Mouse (Mus musculus): Measurements from ENCODE around the gene Ankrd6.

Ankrd6 gene

DNA sequence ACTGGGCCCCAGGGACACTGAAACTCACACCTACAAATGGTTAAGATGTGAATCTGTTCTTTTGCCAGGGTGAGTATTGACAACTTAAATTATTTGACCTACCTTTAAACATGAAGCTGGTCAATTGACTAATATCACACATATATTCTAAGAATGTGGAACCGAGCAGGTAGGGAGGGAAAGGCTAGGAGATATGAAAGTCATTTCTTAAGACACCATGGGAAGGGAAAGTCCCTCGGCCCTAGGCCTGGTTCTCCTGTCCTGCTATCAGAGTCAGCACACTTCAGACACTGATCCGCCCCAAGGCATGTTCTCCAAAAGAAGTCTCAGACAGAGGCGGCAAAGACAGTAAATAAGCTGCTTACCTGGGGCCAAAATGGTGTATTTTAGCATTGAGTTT, 95.7 kb downstream of the Ankrd6 start:
- DNase-seq, result no peak

GRCm38 (mm10) chr4:32853609-32854188, 96.9 kb downstream of the Ankrd6 start:
- DNase-seq, result no peak

DNA sequence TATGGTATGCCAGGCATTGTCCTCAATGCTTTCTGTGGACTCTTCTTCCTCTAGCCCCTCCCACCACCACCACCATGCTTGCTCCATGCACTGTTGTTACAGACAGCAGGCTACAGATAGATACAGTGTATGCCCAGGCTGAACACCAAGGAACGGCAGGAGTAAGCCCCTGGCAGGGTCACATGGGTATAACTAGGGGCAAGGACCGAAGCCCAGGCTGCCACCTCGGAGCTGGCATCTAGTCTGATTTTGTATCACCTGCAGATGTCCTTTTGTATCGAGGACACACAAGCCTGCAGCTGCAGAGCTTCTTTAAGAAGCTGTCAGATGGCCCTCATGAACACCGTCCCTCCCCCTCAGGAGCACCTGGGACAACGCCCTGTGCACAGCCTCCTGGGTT, 97.8 kb downstream of the Ankrd6 start:
- no peak for DNase-seq

GRCm38 (mm10) chr4:32852294-32852693, 98.3 kb downstream of the Ankrd6 start:
- no peak for DNase-seq

GRCm38 (mm10) chr4:32838401-32838800, 112.2 kb downstream of the Ankrd6 start:
- DNase-seq, result no peak

GRCm38 (mm10) chr4:32836071-32836470, 114.6 kb downstream of the Ankrd6 start:
- no peak for DNase-seq

DNA sequence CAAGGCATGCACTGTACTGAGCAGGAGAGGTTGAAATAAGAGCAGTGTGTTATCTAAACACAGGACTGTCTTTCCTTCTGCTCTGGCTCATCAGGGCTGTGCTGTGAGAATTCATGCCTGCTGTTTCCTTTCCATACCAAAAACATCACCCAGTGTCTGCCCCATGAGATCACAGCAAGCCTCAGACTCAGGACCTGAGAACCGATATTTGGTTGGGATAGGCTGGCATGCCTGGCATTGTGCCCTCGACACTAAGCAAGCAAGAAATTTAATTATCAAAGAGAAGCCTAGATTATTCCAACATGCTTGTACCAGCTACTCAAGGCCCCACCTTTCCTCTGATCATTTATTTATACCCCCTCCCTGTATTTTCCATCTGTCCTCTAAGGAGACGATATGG, 116.1 kb downstream of the Ankrd6 start:
- no peak for DNase-seq

- DNase-seq, result no peak
Measured at GRCm38 (mm10) chr4:32833494-32834282, 117.0 kb downstream of the Ankrd6 start.

DNA sequence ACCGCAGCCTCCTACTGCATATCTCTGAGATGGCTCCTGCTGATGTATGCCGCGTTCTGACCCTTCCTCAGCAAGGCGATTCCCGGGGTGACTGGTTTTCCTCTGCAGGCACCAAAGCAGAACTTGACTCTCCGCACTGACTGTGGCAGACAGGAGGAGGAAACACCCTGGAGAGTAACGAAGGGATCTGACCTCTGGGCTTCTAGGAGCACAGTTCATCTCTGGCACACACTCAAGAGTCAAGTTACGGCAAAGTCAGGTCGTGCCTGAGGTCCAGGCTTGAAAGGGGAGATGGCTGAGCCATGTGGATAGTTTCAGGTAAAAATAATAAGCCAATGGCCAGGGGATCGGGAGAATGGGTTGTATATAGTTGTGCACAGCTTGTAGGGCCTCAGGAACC, 121.3 kb downstream of the Ankrd6 start:
- peak in 1 of 2 experiments; percentile 15 for DNase-seq

- no peak for DNase-seq
Measured at GRCm38 (mm10) chr4:32828385-32829077, 122.1 kb downstream of the Ankrd6 start.

DNA sequence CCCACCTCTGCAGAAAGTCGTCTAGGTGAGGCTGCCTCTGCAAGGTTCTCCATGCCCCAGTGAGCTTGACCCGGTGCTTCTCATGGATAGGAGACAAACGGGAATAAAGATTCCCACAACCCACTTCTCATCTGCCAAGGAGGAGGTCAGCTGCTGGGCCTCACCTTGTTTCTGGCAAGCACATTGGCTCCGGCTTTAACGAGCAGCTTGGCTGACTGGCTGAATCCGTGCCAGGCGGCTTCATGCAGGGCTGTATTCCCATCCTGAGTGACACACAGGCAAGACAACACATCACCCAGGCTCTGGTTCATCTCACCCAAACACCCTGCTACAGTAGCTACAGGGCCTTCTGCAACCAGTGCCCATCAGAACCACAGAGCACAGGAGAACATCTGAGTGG, 123.7 kb downstream of the Ankrd6 start:
- peak; percentile 30 to 52 for DNase-seq

DNA sequence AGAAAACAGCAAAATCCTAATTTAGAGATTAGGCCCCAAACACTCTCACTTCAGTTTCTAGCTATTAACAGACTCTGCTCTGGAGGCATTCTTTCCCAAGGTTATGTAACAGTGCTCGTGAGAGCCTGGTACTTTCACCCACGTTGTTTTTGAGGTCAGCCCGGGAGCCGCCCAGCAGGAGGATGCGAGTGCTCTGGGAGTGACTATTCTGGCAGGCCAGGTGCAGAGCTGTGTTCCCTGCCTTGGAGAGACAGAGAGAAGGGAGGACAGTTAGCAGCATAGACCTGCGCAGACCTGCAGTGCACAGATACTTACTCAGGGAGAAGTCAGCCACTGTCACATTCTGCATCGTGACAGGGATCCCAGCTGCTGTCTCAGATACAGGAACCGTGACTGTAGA, 126.4 kb downstream of the Ankrd6 start:
- DNase-seq, result peak; percentile 51 to 69

DNA sequence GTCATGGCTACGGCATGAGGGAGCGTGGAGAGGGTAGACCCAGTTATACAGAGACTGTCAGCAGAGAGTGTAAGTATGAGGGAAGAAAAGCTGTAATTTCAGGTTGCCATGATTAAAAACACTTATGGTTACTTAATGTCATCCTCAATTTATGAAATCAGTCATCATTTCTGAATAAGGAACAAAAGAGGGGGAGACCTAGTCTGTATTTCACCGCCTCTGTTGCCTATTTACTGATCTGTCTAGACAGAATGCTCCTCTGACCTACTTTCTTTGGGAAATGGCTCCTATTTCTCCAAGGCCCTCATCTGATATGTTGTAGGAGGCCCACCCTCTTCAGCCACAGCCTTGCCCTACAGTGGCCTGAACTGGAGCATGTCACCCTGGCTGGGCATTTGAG, 130.0 kb downstream of the Ankrd6 start:
- DNase-seq, result no peak

GRCm38 (mm10) chr4:32817478-32817877, 133.2 kb downstream of the Ankrd6 start:
- no peak for DNase-seq

- no peak for DNase-seq
Measured at GRCm38 (mm10) chr4:32800577-32801170, 150.0 kb downstream of the Ankrd6 start.

- DNase-seq, result peak; percentile 67 to 78
Measured at GRCm38 (mm10) chr4:32799966-32800576, 150.6 kb downstream of the Ankrd6 start, which contains the start of gene Lyrm2. TSS of gene Lyrm2 (plus strand) at chr4:32800253.

DNA sequence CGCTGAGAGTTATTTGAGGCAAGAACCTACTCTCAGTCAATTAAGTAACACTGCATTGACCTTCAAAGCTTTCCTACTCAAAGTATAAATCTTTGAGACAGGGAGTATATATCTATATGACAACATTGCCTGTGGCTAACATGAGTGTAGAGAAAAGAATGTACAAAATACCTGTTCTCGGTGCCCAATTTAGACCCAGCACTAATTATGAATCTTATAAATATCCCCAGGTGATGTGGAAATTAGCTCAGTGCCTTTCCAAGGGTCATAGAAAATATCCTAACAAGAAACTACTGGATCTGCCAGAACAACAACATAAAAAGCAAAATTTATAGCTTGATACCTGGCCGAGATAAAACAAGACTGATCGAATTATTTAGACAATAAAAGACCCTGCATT, 151.7 kb downstream of the Ankrd6 start:
- DNase-seq, result no peak

- DNase-seq, result no peak
Measured at GRCm38 (mm10) chr4:32789020-32789419, 161.6 kb downstream of the Ankrd6 start.

- no peak for DNase-seq
Measured at GRCm38 (mm10) chr4:32787110-32787509, 163.5 kb downstream of the Ankrd6 start.

- no peak for DNase-seq
Measured at GRCm38 (mm10) chr4:32779996-32780395, 170.6 kb downstream of the Ankrd6 start.

DNA sequence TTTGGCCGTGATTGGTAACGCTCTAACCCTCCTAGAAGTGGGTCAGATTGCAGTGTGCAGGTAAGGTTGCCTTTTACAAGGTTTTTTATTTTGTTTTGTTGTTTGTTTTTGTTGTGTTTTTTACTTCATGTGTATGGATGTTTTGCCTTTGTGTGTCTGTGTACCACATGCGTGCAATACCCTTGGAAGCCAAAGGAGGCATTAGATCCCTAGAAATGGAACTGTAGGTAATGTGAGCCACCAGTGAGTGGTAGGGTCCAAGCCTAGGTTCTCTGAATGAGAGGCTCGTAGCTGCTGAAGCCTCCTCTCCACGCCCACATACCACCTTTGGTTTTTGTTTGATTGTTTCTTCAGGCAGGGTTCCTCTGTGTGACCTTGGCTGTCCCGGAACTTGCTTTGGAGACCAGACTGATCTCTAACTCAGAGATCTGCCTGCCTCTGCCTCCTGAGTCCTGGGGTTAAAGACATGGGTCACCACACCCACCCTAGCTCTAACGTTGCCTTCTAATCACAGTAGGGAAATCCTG, 180.3 kb downstream of the Ankrd6 start:
- DNase-seq, result no peak

GRCm38 (mm10) chr4:32768046-32768445, 182.6 kb downstream of the Ankrd6 start:
- no peak for DNase-seq

DNA sequence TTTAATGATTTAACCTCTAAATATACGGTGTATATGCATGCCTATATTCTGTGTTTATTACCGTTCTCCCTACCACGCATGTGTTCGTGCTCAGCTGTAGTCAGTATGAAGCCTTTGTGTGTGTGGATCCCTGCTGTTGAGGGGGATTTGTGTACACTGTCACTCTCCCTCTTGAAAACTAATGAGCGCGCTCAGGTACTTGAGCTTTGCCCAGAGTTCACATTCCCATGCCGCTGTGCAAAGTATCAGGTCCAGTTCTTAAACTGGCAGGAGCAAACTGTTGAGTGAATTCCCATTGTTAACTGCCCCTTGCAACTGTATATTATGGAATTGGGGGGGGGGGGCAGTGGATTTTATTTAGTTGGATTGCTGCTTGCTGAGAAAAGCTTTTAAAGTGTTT, 183.2 kb downstream of the Ankrd6 start:
- DNase-seq, result peak; percentile 38 to 40

Measured in kidney, adult 8-10 months (tissue).